Mouse (Mus musculus) limb, embryonic 12.5 days (tissue): ENCODE measurements around the gene Dynlt1b. TPM values are rescaled to one million over a fixed set of nuclear protein-coding genes. Genes with fewer than 3 reads are reported as not detected.
"Not testable (repeated sequence)": the region's sequence is repeated elsewhere in the genome, so short reads cannot be mapped to it uniquely, and the experiment has no call there.

Experiments
- ATAC-seq: fragments of 200-750 bp; cut with Nextera tagmentation; 2 replicates; pipeline ENCODE4 v1.8.0; 2017; ENCODE audit warnings: low read depth, moderate TSS enrichment; ENCODE audit not compliant: insufficient number of reproducible peaks, insufficient read depth, low FRiP score, low TSS enrichment
- H3K27ac ChIP-seq: fragments of 300-500 bp; sonication (generic); 2 replicates; pipeline ENCODE4 v1.5.1; 2016; ENCODE audit warnings: mild to moderate bottlenecking, moderate library complexity
- H3K27me3 ChIP-seq: fragments of 300-500 bp; sonication (generic); 2 replicates; pipeline ENCODE4 v1.6.1; 2016; ENCODE audit warnings: mild to moderate bottlenecking, moderate library complexity
- H3K36me3 ChIP-seq: fragments of 300-500 bp; sonication (generic); 2 replicates; pipeline ENCODE4 v1.6.1; 2016; ENCODE audit warnings: mild to moderate bottlenecking, moderate library complexity
- H3K4me1 ChIP-seq: fragments of 300-500 bp; sonication (generic); replicated peaks from 2 replicates; pipeline ENCODE4 v1.6.1; 2016
- H3K4me2 ChIP-seq: fragments of 300-500 bp; sonication (generic); 2 replicates; pipeline ENCODE4 v1.6.1; 2016; ENCODE audit warnings: mild to moderate bottlenecking, moderate library complexity
- H3K4me3 ChIP-seq: fragments of 300-500 bp; sonication (generic); replicated peaks from 2 replicates; pipeline ENCODE4 v1.5.1; 2016; ENCODE audit warnings: mild to moderate bottlenecking
- H3K9ac ChIP-seq: fragments of 300-500 bp; sonication (generic); replicated peaks from 2 replicates; pipeline ENCODE4 v1.6.1; 2016; ENCODE audit warnings: mild to moderate bottlenecking, moderate library complexity
- H3K9me3 ChIP-seq: fragments of 300-500 bp; sonication (generic); 2 replicates; pipeline ENCODE4 v1.6.1; 2016; ENCODE audit warnings: mild to moderate bottlenecking, moderate library complexity
- WGBS: fragments of 180-500 bp; shearing (Covaris S2); methylation state at CpG from one replicate; pipeline ENCODE4 v1.1.7; 2016; 5-methylcytosine and 5-hydroxymethylcytosine counted together
- polyA plus RNA-seq: library from polyadenylated mRNA; unstranded; fragments of >200 nt; fragmentation: Nextera tagmentation; extraction: Ambion mirVana; gene quantifications from 2 replicates; pipeline ENCODE4 v1.2.1, GENCODE M21; 2016

The Dynlt1b gene
- polyA plus RNA-seq, 1 experiment from 2014 or later = 528 TPM

DNA sequence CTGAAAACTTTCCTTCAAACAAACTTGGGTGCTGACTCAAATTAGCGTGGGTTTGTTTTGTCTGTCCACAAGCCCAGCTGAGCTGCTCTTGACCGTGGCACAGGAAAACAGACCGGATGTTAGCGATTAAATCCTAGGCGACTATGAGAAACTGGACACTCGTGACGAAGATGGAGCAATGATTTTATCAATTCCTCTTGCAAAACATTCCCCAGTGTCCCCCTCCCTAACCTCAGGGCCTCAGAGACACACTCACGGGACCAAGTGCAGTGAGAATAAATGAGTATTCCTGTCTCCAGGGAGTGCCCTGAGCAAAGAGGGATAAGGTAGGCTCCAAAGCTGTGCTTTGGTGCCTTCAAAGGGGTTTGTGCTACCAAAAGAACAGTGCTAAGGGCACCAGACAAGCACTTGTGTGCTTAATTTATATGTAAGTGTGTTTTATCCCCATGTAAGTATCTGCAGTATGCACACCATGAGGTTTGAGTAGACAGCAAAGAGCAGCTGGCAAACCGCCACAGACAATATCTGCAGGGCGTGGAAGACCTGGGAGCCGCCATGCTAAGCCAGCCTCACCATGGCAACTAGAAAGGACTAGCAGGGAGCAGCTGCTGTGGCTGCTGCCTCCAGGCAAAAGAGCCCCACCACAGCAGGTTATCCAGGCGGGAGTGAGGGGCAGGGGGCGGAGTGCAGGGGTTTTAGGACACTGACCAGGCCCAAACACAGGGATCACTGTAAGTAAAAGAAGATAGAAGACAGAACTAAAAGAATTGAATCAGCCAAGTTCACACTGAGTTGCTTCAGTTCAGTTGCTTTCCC is 30.4 kb upstream of the Dynlt1b start:
- not testable (repeated sequence) for H3K9ac ChIP-seq, H3K27me3 ChIP-seq, H3K4me2 ChIP-seq, H3K36me3 ChIP-seq, H3K4me1 ChIP-seq, H3K9me3 ChIP-seq, H3K4me3 ChIP-seq
- ATAC-seq = peak; percentile 65; the same call in 1 of the 2 replicates
- 0 out of 2 replicates have a peak overlapping the region, but pooled peaks have one; percentile 45 for H3K27ac ChIP-seq
- 25% methylated on average over 8 of the region's 13 CpGs for WGBS

DNA sequence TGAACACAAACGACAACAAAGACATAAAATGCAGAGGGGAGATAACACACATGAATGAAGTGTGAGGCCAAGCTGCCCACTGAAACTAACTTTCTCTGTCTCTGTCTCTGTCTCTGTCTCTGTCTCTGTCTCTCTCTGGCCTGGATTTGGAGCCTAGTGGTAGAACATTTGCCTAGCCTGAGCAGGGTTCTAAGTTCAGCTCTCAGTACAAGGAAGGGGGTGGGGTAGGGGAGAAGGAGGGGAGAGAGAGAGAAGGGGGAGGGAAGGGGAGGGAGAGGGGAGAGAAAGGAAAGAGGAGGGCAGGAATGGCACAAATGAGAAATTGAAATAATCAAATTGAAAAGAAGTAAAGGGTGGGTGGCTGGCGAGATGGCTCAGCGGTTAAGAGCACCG is 29.8 kb upstream of the Dynlt1b start:
- not testable (repeated sequence) for H3K27me3 ChIP-seq, H3K4me2 ChIP-seq, H3K9ac ChIP-seq, H3K9me3 ChIP-seq, H3K4me3 ChIP-seq, H3K36me3 ChIP-seq, H3K4me1 ChIP-seq, ATAC-seq
- WGBS = 77% methylated on average over 4 of the region's 4 CpGs
- 0 out of 2 replicates have a peak overlapping the region, but pooled peaks have one; percentile 45 for H3K27ac ChIP-seq

- H3K4me2 ChIP-seq, H3K27ac ChIP-seq, H3K9ac ChIP-seq, H3K4me1 ChIP-seq, ATAC-seq, H3K4me3 ChIP-seq, H3K27me3 ChIP-seq, H3K9me3 ChIP-seq, H3K36me3 ChIP-seq: not testable (repeated sequence)
- WGBS = 33% methylated on average over 1 of the region's 1 CpGs
Observed at GRCm38 (mm10) chr17:6404493-6404892, 25.4 kb upstream of the Dynlt1b start.

DNA sequence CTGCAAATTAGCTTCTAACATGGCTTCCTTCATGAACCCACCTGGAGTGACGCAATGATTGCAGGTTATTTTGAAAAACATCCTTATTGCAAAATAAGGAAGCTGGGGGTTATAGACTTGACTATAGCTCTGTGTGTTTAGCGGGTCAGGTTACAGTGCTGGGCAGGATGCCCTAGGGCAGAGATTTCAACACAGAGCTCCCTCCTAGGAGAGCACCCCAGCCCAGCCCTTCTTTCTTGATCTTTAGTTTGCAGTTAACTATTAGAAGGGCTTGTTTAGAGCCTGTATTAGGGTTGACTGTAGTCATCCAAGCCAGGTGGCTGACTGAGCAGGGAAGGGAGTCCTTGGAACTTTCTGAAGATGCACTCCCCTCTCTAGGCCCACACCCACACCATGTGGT is 22.9 kb upstream of the Dynlt1b start:
- not testable (repeated sequence) for H3K4me3 ChIP-seq, H3K36me3 ChIP-seq, H3K9ac ChIP-seq, H3K4me2 ChIP-seq, ATAC-seq, H3K4me1 ChIP-seq, H3K9me3 ChIP-seq, H3K27me3 ChIP-seq, H3K27ac ChIP-seq
- WGBS = 38% methylated on average over 1 of the region's 2 CpGs

GRCm38 (mm10) chr17:6410713-6411213 is 19.1 kb upstream of the Dynlt1b start:
- H3K4me2 ChIP-seq, H3K27me3 ChIP-seq, H3K9me3 ChIP-seq, H3K27ac ChIP-seq, ATAC-seq, H3K4me3 ChIP-seq, H3K4me1 ChIP-seq, H3K9ac ChIP-seq, H3K36me3 ChIP-seq: not testable (repeated sequence)
- WGBS = 55% methylated on average over 6 of the region's 6 CpGs

DNA sequence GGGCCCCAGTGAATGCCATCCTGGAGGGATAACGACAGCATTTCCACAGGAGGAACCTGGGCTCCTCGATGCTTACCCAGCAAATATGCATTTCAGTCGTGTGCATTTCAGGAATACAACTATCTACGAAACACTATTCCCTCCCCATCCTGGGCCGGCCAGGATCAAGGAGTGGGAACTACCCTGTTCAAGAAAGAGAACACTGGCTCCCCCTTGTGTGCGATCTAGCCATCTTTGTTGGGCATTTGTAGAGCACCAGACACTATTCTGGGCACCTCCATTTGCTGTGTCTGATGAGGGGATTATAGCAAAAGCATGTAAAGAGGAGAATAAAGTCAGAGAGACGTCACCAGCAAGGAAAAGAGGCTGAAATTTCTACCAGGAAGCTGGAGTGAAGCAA is 12.8 kb upstream of the Dynlt1b start:
- not testable (repeated sequence) for H3K4me3 ChIP-seq, H3K36me3 ChIP-seq, H3K9me3 ChIP-seq, H3K4me1 ChIP-seq, H3K27me3 ChIP-seq, H3K4me2 ChIP-seq, ATAC-seq, H3K9ac ChIP-seq, H3K27ac ChIP-seq
- WGBS = 45% methylated on average over 6 of the region's 7 CpGs

- not testable (repeated sequence) for H3K4me2 ChIP-seq, H3K9me3 ChIP-seq, H3K36me3 ChIP-seq, ATAC-seq, H3K27ac ChIP-seq, H3K9ac ChIP-seq, H3K27me3 ChIP-seq, H3K4me3 ChIP-seq, H3K4me1 ChIP-seq
- WGBS = 93% methylated on average over 2 of the region's 2 CpGs
Observed at GRCm38 (mm10) chr17:6420557-6420956, 9.4 kb upstream of the Dynlt1b start.

DNA sequence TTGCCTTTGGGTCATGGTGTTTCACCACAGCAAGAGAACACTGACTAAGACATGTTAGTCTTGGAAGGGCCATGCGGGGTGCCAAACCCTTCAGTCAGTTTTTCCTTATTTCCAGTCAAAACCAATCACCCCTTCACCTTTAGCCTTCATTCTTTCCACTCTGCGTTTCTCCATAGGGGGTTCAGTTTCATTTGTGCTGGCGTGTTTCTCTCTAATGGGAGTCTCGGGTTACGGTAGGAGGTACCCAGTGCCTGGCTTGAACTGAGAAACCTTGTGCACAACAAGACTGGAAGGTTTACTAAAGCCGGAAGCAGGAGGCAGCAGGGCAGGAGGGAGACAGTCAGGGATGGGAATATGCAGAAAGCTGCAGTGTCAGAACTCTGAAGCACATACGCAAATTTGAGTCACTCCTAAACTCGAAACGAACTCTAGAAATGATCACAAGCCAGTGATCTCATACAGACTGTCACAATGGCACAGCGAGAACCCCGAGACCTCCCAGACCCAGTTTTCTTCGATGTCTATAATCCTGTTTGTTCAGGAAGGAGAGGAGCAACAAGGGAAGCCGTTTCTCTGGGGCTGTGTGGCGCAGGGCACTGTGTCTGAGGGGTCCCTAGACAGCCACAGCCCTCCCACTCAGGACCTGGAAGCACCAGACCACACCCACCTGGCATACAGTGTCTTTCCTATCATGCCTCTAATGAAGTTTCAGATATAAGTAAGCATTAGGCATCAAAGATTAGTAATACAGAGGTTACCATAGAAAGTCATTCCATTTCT is 8.2 kb upstream of the Dynlt1b start:
- H3K27ac ChIP-seq, H3K4me2 ChIP-seq, ATAC-seq, H3K36me3 ChIP-seq, H3K27me3 ChIP-seq, H3K4me1 ChIP-seq, H3K4me3 ChIP-seq, H3K9ac ChIP-seq, H3K9me3 ChIP-seq: not testable (repeated sequence)
- 61% methylated on average over 13 of the region's 14 CpGs for WGBS

DNA sequence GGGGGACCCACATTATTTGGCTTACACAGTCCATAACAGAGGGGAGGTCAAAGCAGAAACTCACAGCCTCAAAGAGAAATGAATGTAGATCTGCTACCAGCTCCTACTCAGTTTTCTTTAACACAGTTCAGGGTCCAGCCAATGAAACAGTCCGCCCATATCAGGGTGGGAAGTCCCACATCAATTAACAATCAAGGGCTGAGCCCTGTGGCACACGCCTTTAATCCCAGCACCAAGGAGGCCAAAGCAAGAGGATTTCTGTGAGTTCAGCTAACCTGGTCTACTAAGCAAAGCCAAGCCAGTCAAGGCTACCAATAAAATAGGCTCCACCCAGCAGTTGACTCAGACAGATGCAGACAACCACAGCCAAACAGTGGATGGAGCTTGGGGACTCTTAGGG is 7.5 kb upstream of the Dynlt1b start:
- H3K27ac ChIP-seq, H3K4me1 ChIP-seq, H3K9me3 ChIP-seq, H3K27me3 ChIP-seq, H3K4me2 ChIP-seq, H3K36me3 ChIP-seq, H3K9ac ChIP-seq, H3K4me3 ChIP-seq: not testable (repeated sequence)
- 66% methylated on average over 2 of the region's 2 CpGs for WGBS
- peak; percentile 34 for ATAC-seq

GRCm38 (mm10) chr17:6422805-6423204 is 7.1 kb upstream of the Dynlt1b start:
- H3K9me3 ChIP-seq, ATAC-seq, H3K27ac ChIP-seq, H3K4me3 ChIP-seq, H3K27me3 ChIP-seq, H3K4me2 ChIP-seq, H3K9ac ChIP-seq, H3K36me3 ChIP-seq, H3K4me1 ChIP-seq: not testable (repeated sequence)
- WGBS = 67% methylated on average over 3 of the region's 3 CpGs

DNA sequence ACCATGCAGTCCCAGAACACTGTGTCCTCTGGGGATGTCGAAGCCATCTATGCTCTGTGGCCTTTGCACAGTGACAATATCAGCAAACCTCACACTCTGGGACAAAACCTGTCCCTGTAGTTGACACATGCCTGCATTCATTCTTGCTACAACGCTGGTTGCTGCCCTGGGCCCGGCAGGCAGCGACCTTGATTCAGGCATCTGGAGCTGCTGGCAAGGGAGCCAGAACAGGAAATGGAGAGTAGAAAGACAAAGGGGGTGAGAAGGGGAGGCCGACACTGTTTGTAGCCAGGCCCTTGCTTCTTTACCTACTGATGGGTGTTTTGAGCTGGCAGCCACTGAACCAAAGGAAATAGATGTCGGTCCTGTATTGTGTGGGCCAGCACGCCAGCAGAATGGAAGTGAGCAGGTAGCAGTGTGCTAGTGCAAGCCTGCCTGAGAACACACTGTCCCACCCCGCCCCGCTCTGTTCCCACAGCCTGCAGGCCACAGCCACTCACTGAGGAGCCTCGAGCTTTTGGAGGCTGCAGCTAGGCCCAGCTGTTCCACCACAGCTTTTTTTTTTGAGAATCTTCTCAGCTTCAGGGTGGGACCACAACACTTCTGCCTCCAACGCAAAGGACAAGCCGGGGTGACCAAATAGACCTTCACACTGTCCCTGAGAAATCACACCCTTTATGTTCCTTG is 5.5 kb upstream of the Dynlt1b start:
- not testable (repeated sequence) for H3K9me3 ChIP-seq, H3K36me3 ChIP-seq, H3K4me3 ChIP-seq, H3K9ac ChIP-seq, H3K4me2 ChIP-seq, H3K27me3 ChIP-seq, H3K4me1 ChIP-seq, H3K27ac ChIP-seq
- 55% methylated on average over 12 of the region's 12 CpGs for WGBS
- peak; percentile 32; the same call in 1 of the 2 replicates for ATAC-seq
